Mouse (Mus musculus) hindbrain, embryonic 11.5 days (tissue): Measurements from ENCODE around the gene Ntrk3. TPM values are rescaled to one million over a fixed set of nuclear protein-coding genes. Genes with fewer than 3 reads are reported as not detected.

Source experiments
- ATAC-seq: fragments of 200-750 bp; cut with Nextera tagmentation; 2 replicates; pipeline ENCODE4 v1.8.0; 2017; ENCODE audit warnings: mild to moderate bottlenecking, moderate TSS enrichment, moderate library complexity; ENCODE audit not compliant: low FRiP score
- DNase-seq: peaks from one replicate; pipeline ENCODE4 v3.0.0-alpha.2; 2015; ENCODE audit warnings: low spot score
- H3K27ac ChIP-seq: fragments of 300-500 bp; sonication (generic); 2 replicates; pipeline ENCODE4 v1.5.1; 2014; ENCODE audit warnings: mild to moderate bottlenecking, low read depth, low read length
- H3K27me3 ChIP-seq: fragments of 300-500 bp; sonication (generic); 2 replicates; pipeline ENCODE4 v1.6.1; 2014; ENCODE audit warnings: mild to moderate bottlenecking, low read length, moderate library complexity, mixed read lengths; ENCODE audit not compliant: control insufficient read depth, insufficient read depth
- H3K36me3 ChIP-seq: fragments of 300-500 bp; sonication (generic); 2 replicates; pipeline ENCODE4 v1.6.1; 2014; ENCODE audit warnings: mild to moderate bottlenecking, low read length, moderate library complexity, mixed read lengths; ENCODE audit not compliant: control insufficient read depth, insufficient read depth
- H3K4me1 ChIP-seq: fragments of 300-500 bp; sonication (generic); replicated peaks from 2 replicates; pipeline ENCODE4 v1.6.1; 2014; ENCODE audit warnings: low read length, mixed read lengths; ENCODE audit not compliant: control insufficient read depth, insufficient read depth
- H3K4me2 ChIP-seq: fragments of 300-500 bp; sonication (generic); replicated peaks from 2 replicates; pipeline ENCODE4 v1.6.1; 2014; ENCODE audit warnings: mild to moderate bottlenecking, low read depth, low read length
- H3K4me3 ChIP-seq: fragments of 300-500 bp; sonication (generic); 2 replicates; pipeline ENCODE4 v1.5.1; 2014; ENCODE audit warnings: low read depth, low read length
- H3K9ac ChIP-seq: fragments of 300-500 bp; sonication (generic); 2 replicates; pipeline ENCODE4 v1.6.1; 2014; ENCODE audit warnings: low read depth, low read length
- H3K9me3 ChIP-seq: fragments of 300-500 bp; sonication (generic); 2 replicates; pipeline ENCODE4 v1.6.1; 2016; ENCODE audit warnings: low read length; ENCODE audit not compliant: control insufficient read depth
- WGBS: fragments of 180-500 bp; shearing (Covaris S2); extraction: QIAGEN DNeasy Blood & Tissue Kit; methylation state at CpG from one replicate; pipeline ENCODE4 v1.1.7; 2014; 5-methylcytosine and 5-hydroxymethylcytosine counted together
- polyA plus RNA-seq: library from polyadenylated mRNA; unstranded; fragments of >200 nt; fragmentation: Nextera tagmentation; extraction: Ambion mirVana; gene quantifications from 2 replicates; pipeline ENCODE4 v1.2.1, GENCODE M21; 2014

Ntrk3 gene
- polyA plus RNA-seq, 1 experiment from 2014 or later: 8.0 TPM

DNA sequence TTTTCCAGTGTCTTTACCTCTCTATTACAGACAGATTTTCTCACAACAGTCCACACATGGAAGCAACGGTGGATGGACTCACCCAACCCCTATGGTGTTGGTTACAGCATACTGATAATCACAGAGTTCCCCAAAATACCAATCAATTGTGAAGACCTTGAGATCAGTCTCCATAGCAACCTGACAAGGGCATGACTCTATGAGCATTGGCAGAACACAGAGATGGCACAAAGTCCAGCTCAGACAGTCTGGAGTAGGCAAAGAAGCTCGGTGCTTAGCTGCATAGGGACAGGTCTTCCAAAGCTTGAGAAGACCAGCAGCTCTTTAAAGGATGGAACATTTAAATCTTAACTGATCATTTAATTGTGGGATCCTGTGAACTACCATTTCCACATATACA is 447.6 kb downstream of the Ntrk3 start:
- Histone ChIP-seq H3K4me3 (no peak overlapping the region), H3K9ac (no peak overlapping the region), H3K27me3 (no peaks in the 10 kb centered on the region), H3K4me1 (no peaks in the 10 kb centered on the region), H3K27ac (no peak overlapping the region), H3K4me2 (no peak overlapping the region), H3K9me3 (no peaks in the 10 kb centered on the region), H3K36me3 (no peaks in the 10 kb centered on the region)
- DNase-seq (no peak), ATAC-seq (no peak)
- WGBS: 82% methylated on average over 2 of the region's 2 CpGs

DNA sequence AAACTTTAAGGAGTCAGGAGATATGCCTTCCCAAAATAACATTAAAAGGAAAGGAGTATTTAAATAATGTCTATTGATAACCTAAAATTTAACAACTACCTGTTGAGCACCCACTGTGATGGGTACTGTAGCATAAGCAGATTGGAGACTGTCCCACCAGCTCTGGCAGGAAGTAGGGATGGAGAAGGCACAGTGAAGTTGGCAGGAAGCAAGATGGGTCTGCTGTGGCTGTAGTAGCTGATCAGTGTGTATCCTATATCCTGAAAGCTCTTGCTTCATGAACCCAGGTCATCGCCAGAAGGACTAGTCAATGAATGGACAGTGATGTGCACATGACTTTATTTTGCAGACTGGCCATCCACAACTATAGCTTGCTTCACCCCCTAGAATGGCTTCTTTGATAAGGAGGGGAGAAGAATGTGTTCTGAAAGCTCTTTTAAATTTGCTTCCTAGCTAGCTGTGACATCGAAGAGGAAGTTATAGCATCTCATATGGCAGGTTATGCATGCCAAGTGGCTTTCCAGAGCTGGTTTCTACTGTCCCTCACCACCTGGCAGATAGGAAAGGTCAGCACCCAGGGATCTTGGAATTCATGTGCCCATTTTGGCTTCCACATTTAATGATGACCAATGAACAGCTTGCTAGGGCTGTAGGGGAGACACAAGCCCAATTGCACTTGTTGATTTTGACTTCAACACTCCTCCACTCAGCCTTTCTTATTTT is 451.1 kb downstream of the Ntrk3 start:
- Histone ChIP-seq H3K9ac (no peak overlapping the region), H3K9me3 (no peaks in the 10 kb centered on the region), H3K36me3 (no peaks in the 10 kb centered on the region), H3K4me1 (no peaks in the 10 kb centered on the region), H3K4me3 (no peak overlapping the region), H3K27ac (no peak overlapping the region), H3K4me2 (no peak overlapping the region), H3K27me3 (no peaks in the 10 kb centered on the region)
- no peak for DNase-seq
- WGBS: 92% methylated on average over 2 of the region's 2 CpGs
- no peak for ATAC-seq

DNA sequence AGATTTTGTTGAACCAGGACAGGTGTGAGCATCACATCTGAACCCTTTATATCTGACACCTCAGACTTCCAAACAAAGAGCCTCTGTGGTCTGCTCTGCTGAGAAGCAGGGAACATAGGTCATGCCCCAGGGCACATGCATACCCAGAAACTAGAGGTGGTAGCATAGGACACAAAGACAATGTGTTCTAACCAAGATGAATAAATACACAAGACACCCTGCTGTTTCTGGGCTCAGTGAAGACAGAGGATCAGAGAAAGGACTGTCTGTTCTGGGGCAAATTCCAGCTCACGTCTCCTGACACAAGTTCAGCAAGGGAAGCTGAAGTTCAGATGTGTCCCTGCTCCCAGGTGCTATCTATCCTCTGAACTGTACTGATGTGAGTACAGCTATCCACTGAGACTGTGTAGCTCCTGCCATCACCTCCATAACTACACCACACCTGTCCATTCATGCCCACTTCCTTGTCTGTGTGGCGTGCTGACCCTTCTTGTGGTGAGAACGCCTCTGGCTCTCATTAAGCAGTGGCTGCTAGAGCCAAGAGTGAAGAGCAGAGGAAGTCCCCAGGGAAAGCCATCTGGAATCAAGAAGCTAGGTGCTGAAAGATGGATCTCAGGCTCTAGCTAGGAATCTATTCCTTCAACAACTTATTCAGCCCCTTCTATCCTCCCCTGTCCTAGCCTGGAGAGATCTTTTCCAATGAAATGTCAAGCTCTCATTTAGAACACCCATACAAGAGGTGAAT is 468.1 kb downstream of the Ntrk3 start:
- DNase-seq (peak; percentile 4), ATAC-seq (no peak)
- Histone ChIP-seq H3K4me3 (no peak overlapping the region), H3K4me2 (no peak overlapping the region), H3K27ac (no peak overlapping the region), H3K36me3 (no peaks in the 10 kb centered on the region), H3K9me3 (no peaks in the 10 kb centered on the region), H3K9ac (no peak overlapping the region), H3K27me3 (no peaks in the 10 kb centered on the region), H3K4me1 (no peaks in the 10 kb centered on the region)
- WGBS: 42% methylated on average over 3 of the region's 3 CpGs

DNA sequence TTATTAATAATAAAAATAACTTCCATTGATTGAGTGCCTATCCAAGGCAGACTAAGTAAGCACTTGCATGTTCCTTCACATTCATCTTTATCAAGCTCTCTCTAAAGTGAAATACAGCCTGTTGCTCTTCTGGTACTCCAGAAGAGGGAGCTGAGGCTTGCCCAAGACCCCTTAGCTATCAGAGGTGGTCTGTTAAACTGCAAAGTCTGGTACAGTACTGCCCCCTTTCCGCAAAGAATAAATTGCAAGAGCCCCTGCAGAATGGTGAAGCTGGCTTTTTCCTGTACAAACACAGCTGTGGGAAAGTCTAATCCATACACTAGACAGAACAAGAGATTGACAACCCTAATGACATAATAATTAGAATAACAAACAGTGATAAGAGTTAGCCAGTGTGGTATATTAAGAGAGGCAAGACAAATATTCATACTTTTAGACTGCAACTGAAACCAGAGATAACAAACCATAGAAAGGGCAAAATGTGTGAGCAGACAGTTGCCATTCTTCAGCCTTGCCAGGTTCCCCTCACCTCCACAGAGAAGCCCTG is 470.3 kb downstream of the Ntrk3 start:
- Histone ChIP-seq H3K27ac (no peak overlapping the region), H3K4me1 (no peaks in the 10 kb centered on the region), H3K4me3 (no peak overlapping the region), H3K9me3 (no peaks in the 10 kb centered on the region), H3K27me3 (no peaks in the 10 kb centered on the region), H3K36me3 (no peaks in the 10 kb centered on the region), H3K4me2 (no peak overlapping the region), H3K9ac (no peak overlapping the region)
- peak; percentile 71 for DNase-seq
- WGBS: 9% methylated on average over 1 of the region's 1 CpGs
- no peak; the same call in 1 of the 2 replicates for ATAC-seq

DNA sequence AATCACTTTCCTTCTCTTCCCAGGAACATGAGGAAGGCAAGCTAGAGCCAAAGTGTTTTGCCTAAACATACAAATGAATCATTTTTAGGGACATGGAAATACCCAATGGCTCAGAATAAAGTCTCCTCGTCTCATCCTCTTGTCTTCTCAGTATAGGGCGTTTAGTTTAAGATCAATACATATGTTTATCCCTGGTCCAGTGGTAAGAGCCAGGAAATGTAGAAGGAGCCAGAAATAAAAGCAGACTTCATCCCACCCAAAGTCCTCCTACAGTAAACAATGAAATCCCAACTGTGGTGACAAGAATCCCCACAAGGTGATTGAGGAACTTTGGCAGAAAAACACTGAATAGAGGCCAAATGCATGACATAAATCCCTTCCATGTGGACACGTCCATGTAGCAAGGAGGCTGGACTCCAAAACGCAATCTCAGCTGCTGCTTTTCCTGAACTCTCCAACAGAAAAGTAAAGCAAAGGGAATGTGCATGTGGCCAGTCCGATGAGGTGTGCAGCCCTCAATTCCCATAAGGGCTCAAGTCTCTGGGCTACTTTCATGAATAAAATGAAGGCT is 473.3 kb downstream of the Ntrk3 start:
- 83% methylated on average over 5 of the region's 5 CpGs for WGBS

DNA sequence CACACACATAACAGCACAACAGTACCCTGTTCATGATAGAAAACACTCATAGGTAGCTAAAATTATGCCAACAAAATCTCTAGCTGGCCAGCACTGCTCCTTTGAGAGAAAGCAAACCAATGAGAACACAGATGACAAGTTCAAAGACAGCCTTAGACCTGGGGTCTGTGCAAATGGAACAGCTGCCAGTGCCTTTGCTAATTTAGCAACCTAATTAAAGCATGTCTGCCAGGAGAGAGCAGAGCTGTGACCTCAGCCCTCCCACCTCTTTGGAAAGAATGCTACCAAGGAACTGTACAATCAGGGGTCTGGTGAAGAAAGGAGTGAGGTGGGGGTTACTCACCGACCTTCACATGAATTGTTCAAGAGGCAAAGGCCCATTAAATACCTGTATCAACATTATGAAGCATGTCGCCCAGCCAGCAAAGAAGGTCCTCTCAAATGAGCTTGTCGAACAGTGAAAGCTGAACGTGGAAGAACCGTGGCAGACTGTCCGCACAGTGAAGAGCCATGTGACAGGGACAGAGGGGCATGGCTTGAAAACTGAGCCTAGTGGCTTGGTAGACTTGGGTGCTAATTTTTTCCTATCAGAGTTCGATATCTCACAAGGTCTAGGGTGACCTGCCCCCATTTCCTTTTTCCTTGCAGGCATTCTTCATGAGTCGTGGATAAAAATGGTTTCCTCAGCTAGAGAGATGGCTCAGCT is 476.2 kb downstream of the Ntrk3 start:
- H3K4me3 ChIP-seq: no peak overlapping the region
- H3K9ac ChIP-seq: no peak overlapping the region
- H3K27me3 ChIP-seq: no peaks in the 10 kb centered on the region
- no peak overlapping the region for H3K4me2 ChIP-seq
- 80% methylated on average over 8 of the region's 8 CpGs for WGBS
- no peak for DNase-seq
- no peak for ATAC-seq
- H3K9me3 ChIP-seq: no peaks in the 10 kb centered on the region
- H3K27ac ChIP-seq: no peak overlapping the region
- H3K36me3 ChIP-seq: no peaks in the 10 kb centered on the region
- H3K4me1 ChIP-seq: no peaks in the 10 kb centered on the region

More for the DNA sequence above, 473.3 kb downstream of the Ntrk3 start:
- ATAC-seq (no peak), DNase-seq (no peak)
- Histone ChIP-seq H3K27ac (no peak overlapping the region), H3K27me3 (no peaks in the 10 kb centered on the region), H3K9me3 (no peaks in the 10 kb centered on the region), H3K4me1 (no peaks in the 10 kb centered on the region), H3K36me3 (no peaks in the 10 kb centered on the region), H3K9ac (no peak overlapping the region), H3K4me3 (no peak overlapping the region), H3K4me2 (no peak overlapping the region)

DNA sequence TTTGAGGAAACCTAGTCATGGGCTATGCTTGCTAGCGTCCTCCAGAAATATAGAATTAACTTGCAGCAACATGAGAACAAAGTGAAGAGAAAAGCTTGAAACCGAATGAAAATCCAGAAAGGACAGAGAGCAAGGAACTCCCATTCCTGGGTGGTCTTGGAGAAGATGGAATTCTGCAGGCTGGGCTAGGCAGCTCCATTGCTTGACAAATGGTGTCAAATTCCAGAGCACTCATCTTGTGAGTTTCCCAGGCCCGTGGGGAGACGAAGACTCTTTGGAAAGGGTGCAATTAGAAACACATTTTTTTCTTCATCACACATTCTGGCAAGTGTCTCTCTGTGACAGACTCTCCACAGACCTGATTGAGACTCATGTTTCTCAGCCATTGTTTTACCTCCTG is 479.7 kb downstream of the Ntrk3 start:
- H3K27me3 ChIP-seq: no peaks in the 10 kb centered on the region
- no peak overlapping the region for H3K4me3 ChIP-seq
- 35% methylated on average over 4 of the region's 4 CpGs for WGBS
- H3K36me3 ChIP-seq: no peaks in the 10 kb centered on the region
- DNase-seq (no peak), ATAC-seq (no peak)
- no peak overlapping the region for H3K4me2 ChIP-seq
- no peak overlapping the region for H3K27ac ChIP-seq
- no peaks in the 10 kb centered on the region for H3K9me3 ChIP-seq
- H3K4me1 ChIP-seq: no peaks in the 10 kb centered on the region
- H3K9ac ChIP-seq: no peak overlapping the region

DNA sequence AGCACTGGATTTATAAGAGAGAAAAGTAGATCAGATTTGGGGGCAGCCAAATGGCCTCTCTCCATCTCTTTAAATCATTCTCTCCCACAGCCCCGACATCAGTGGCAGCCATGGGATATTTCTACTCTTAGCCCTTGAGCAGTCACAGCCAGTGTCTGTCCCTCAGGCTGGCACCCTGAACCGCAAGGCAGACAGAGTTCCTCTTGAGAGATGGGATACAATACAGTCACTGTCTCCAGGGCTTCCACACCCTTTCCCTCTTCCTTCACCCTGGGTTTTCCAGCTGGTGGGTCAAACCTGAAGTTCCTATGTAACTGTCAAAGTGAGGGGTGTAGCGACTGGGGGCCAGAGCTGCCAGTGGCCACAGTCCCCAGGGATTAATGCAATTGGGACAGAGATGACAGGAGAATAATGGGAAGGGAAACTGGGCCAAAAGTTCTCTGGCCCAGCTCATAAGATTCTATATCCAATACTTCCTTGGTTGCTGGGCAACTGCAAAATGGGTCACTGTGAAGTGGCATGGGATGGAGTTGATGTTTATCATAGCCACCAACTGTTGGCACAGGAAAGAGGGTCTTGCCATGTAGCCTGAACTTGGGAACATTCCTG is 483.9 kb downstream of the Ntrk3 start:
- DNase-seq (no peak), ATAC-seq (no peak)
- Histone ChIP-seq H3K27ac (no peak overlapping the region), H3K9me3 (no peaks in the 10 kb centered on the region), H3K36me3 (no peaks in the 10 kb centered on the region), H3K9ac (no peak overlapping the region), H3K4me1 (no peaks in the 10 kb centered on the region), H3K27me3 (no peaks in the 10 kb centered on the region), H3K4me2 (no peak overlapping the region), H3K4me3 (no peak overlapping the region)
- WGBS: 79% methylated on average over 3 of the region's 3 CpGs
